Mouse (Mus musculus) erythroblast, adult 5-6 weeks (primary cell): Measurements from ENCODE around the gene Amigo3. TPM values are rescaled to one million over a fixed set of nuclear protein-coding genes. Genes with fewer than 3 reads are reported as not detected.

Experiments
- ATAC-seq: replicated peaks from 2 replicates; pipeline ENCODE4 v1.8.0; 2016; ENCODE audit warnings: moderate number of reproducible peaks, mild to moderate bottlenecking, moderate TSS enrichment, inconsistent platforms; ENCODE audit not compliant: poor library complexity, low FRiP score, severe bottlenecking
- total RNA-seq, 2 experiments: library from RNA; stranded (forward) in 1 of 2; stranded (reverse) in 1 of 2; fragments of 150-400 nt in 1 of 2; fragments of 200-764, 138-1000 nt in 1 of 2; gene quantifications; 2 replicates each; pipeline versions ENCODE4 v1.2.3 to v1.2.4; 2015 to 2017; ENCODE audit warnings: low replicate concordance in 2 of 2

The Amigo3 gene
- total RNA-seq, 2 experiments from 2014 or later, result 0.77 to 2.3 TPM

GRCm38 (mm10) chr9:108073141-108073930 lies 20.4 kb downstream of the Amigo3 start:
- no peak for ATAC-seq

GRCm38 (mm10) chr9:108080168-108080567 lies 27.2 kb downstream of the Amigo3 start, which contains the start of gene Mst1:
TSS of gene Mst1 (plus strand) at chr9:108080436.
- peak; percentile 68 for ATAC-seq

- peak; percentile 12; the same call in 1 of the 2 replicates for ATAC-seq
These were observed 29.6 kb downstream of the Amigo3 start for GRCm38 (mm10) chr9:108082549-108082948.

- ATAC-seq, result peak; percentile 33
These were observed 30.1 kb downstream of the Amigo3 start, which contains the start of gene Rnf123 for GRCm38 (mm10) chr9:108082988-108083431. TSS of gene Rnf123 (minus strand) at chr9:108083346.

- ATAC-seq, result peak; percentile 12
These were observed 30.6 kb downstream of the Amigo3 start for GRCm38 (mm10) chr9:108083561-108083960.

- no peak for ATAC-seq
These were observed 32.3 kb downstream of the Amigo3 start for GRCm38 (mm10) chr9:108085261-108085660.

- ATAC-seq, result no peak
These were observed 37.7 kb downstream of the Amigo3 start for GRCm38 (mm10) chr9:108090611-108091120.

- ATAC-seq, result no peak
These were observed 40.6 kb downstream of the Amigo3 start for GRCm38 (mm10) chr9:108093586-108093985.

GRCm38 (mm10) chr9:108094184-108094941 lies 41.4 kb downstream of the Amigo3 start, which contains the start of gene Apeh:
TSS of gene Apeh (minus strand) at chr9:108094606.
- ATAC-seq, result peak; percentile 65

GRCm38 (mm10) chr9:108094998-108095411 lies 42.0 kb downstream of the Amigo3 start:
- peak; percentile 72 for ATAC-seq

- peak; percentile 48 for ATAC-seq
These were observed 42.6 kb downstream of the Amigo3 start for GRCm38 (mm10) chr9:108095518-108095917.

GRCm38 (mm10) chr9:108095949-108096712 lies 43.2 kb downstream of the Amigo3 start:
- ATAC-seq, result peak; percentile 36

GRCm38 (mm10) chr9:108099619-108100018 lies 46.7 kb downstream of the Amigo3 start:
- ATAC-seq, result no peak

GRCm38 (mm10) chr9:108104766-108105548 lies 52.0 kb downstream of the Amigo3 start:
- peak; percentile 31; the same call in 1 of the 2 replicates for ATAC-seq

Other genes with a start within 250 kb of the Amigo3 start
- 29.5 and 31.3 TPM in 2 replicates for gene Rbm6, start 179.9 kb upstream of the Amigo3 start, total RNA-seq (2015; ENCODE audit: low replicate concordance)
- gene Rbm6, start 179.9 kb upstream of the Amigo3 start, total RNA-seq (2017; ENCODE audit: low replicate concordance), result 60.6 and 79.6 TPM in 2 replicates
- 2.5 and 4.4 TPM in 2 replicates for gene Mon1a, start 165.0 kb upstream of the Amigo3 start, total RNA-seq (2015; ENCODE audit: low replicate concordance)
- 2.0 and 2.7 TPM in 2 replicates for gene Mon1a, start 165.0 kb upstream of the Amigo3 start, total RNA-seq (2017; ENCODE audit: low replicate concordance)
- not detected in 2 replicates for gene Mst1r, start 146.3 kb upstream of the Amigo3 start, total RNA-seq (2015; ENCODE audit: low replicate concordance)
- gene Mst1r, start 146.3 kb upstream of the Amigo3 start, total RNA-seq (2017; ENCODE audit: low replicate concordance), result 0.43 TPM in 1 of 2 replicates, not detected in the other
- not detected in 2 replicates for gene Actl11, start 124.7 kb upstream of the Amigo3 start, total RNA-seq (2015; ENCODE audit: low replicate concordance)
- not detected in 2 replicates for gene Actl11, start 124.7 kb upstream of the Amigo3 start, total RNA-seq (2017; ENCODE audit: low replicate concordance)
- gene Camkv, start 117.5 kb upstream of the Amigo3 start, total RNA-seq (2015; ENCODE audit: low replicate concordance), result not detected in 2 replicates
- gene Camkv, start 117.5 kb upstream of the Amigo3 start, total RNA-seq (2017; ENCODE audit: low replicate concordance), result not detected in 2 replicates
- gene Traip, start 103.0 kb upstream of the Amigo3 start, total RNA-seq (2015; ENCODE audit: low replicate concordance), result 2.5 and 4.4 TPM in 2 replicates
- gene Traip, start 103.0 kb upstream of the Amigo3 start, total RNA-seq (2017; ENCODE audit: low replicate concordance), result 12.5 and 15.2 TPM in 2 replicates
- gene Uba7, start 77.7 kb upstream of the Amigo3 start, total RNA-seq (2015; ENCODE audit: low replicate concordance), result 392 and 403 TPM in 2 replicates
- 364 and 493 TPM in 2 replicates for gene Uba7, start 77.7 kb upstream of the Amigo3 start, total RNA-seq (2017; ENCODE audit: low replicate concordance)
- 0.96 and 4.4 TPM in 2 replicates for gene Gm20661, start 70.1 kb upstream of the Amigo3 start, total RNA-seq (2015; ENCODE audit: low replicate concordance)
- gene Gm20661, start 70.1 kb upstream of the Amigo3 start, total RNA-seq (2017; ENCODE audit: low replicate concordance), result 5.3 and 12.9 TPM in 2 replicates
- 11.1 and 32.3 TPM in 2 replicates for gene Inka1, start 67.3 kb upstream of the Amigo3 start, total RNA-seq (2015; ENCODE audit: low replicate concordance)
- 16.3 and 18.1 TPM in 2 replicates for gene Inka1, start 67.3 kb upstream of the Amigo3 start, total RNA-seq (2017; ENCODE audit: low replicate concordance)
- gene Cdhr4, start 60.7 kb upstream of the Amigo3 start, total RNA-seq (2015; ENCODE audit: low replicate concordance), result 4.4 and 11.3 TPM in 2 replicates
- 2.5 and 17.0 TPM in 2 replicates for gene Cdhr4, start 60.7 kb upstream of the Amigo3 start, total RNA-seq (2017; ENCODE audit: low replicate concordance)
- not detected in 2 replicates for gene Gm20662, start 56.8 kb upstream of the Amigo3 start, total RNA-seq (2015; ENCODE audit: low replicate concordance)
- 2.5 and 16.9 TPM in 2 replicates for gene Gm20662, start 56.8 kb upstream of the Amigo3 start, total RNA-seq (2017; ENCODE audit: low replicate concordance)
- gene Ip6k1, start 50.7 kb upstream of the Amigo3 start, total RNA-seq (2015; ENCODE audit: low replicate concordance), result 146 and 206 TPM in 2 replicates
- 245 and 289 TPM in 2 replicates for gene Ip6k1, start 50.7 kb upstream of the Amigo3 start, total RNA-seq (2017; ENCODE audit: low replicate concordance)
- 4.8 and 5.6 TPM in 2 replicates for gene Gmppb, start 3.9 kb upstream of the Amigo3 start, total RNA-seq (2015; ENCODE audit: low replicate concordance)
- 4.1 and 7.8 TPM in 2 replicates for gene Gmppb, start 3.9 kb upstream of the Amigo3 start, total RNA-seq (2017; ENCODE audit: low replicate concordance)
- gene Mst1, start 27.3 kb downstream of the Amigo3 start, total RNA-seq (2015; ENCODE audit: low replicate concordance), result 33.0 and 48.8 TPM in 2 replicates
- 6.6 and 13.4 TPM in 2 replicates for gene Mst1, start 27.3 kb downstream of the Amigo3 start, total RNA-seq (2017; ENCODE audit: low replicate concordance)
- 734 and 842 TPM in 2 replicates for gene Rnf123, start 30.2 kb downstream of the Amigo3 start, total RNA-seq (2015; ENCODE audit: low replicate concordance)
- gene Rnf123, start 30.2 kb downstream of the Amigo3 start, total RNA-seq (2017; ENCODE audit: low replicate concordance), result 498 and 626 TPM in 2 replicates
- gene Apeh, start 41.4 kb downstream of the Amigo3 start, total RNA-seq (2015; ENCODE audit: low replicate concordance), result 123 and 182 TPM in 2 replicates
- 219 and 268 TPM in 2 replicates for gene Apeh, start 41.4 kb downstream of the Amigo3 start, total RNA-seq (2017; ENCODE audit: low replicate concordance)
- 0.38 and 1.0 TPM in 2 replicates for gene Bsn, start 137.2 kb downstream of the Amigo3 start, total RNA-seq (2015; ENCODE audit: low replicate concordance)
- 1.3 and 2.0 TPM in 2 replicates for gene Bsn, start 137.2 kb downstream of the Amigo3 start, total RNA-seq (2017; ENCODE audit: low replicate concordance)
- gene Dag1, start 210.8 kb downstream of the Amigo3 start, total RNA-seq (2015; ENCODE audit: low replicate concordance), result 1.7 and 6.7 TPM in 2 replicates
- gene Dag1, start 210.8 kb downstream of the Amigo3 start, total RNA-seq (2017; ENCODE audit: low replicate concordance), result 1.7 TPM in 2 replicates
- 0.58 TPM in 1 of 2 replicates, not detected in the other for gene Nicn1, start 237.3 kb downstream of the Amigo3 start, total RNA-seq (2015; ENCODE audit: low replicate concordance)
- gene Nicn1, start 237.3 kb downstream of the Amigo3 start, total RNA-seq (2017; ENCODE audit: low replicate concordance), result 1.0 TPM in 1 of 2 replicates, not detected in the other
- not detected in 2 replicates for gene Amt, start 243.7 kb downstream of the Amigo3 start, total RNA-seq (2015; ENCODE audit: low replicate concordance)
- 0.51 TPM in 1 of 2 replicates, not detected in the other for gene Amt, start 243.7 kb downstream of the Amigo3 start, total RNA-seq (2017; ENCODE audit: low replicate concordance)